Mouse (Mus musculus) CD4-positive, CD25-positive, alpha-beta regulatory T cell, adult 9 weeks (primary cell): ENCODE data around the gene Defb35. TPM values are rescaled to one million over a fixed set of nuclear protein-coding genes. Genes with fewer than 3 reads are reported as not detected.

Source experiments
- polyA plus RNA-seq: library from polyadenylated mRNA; unstranded; fragments of 100-300 nt; shearing (Covaris generic); gene quantifications from one replicate; pipeline ENCODE4 v1.2.1, GENCODE M21; 2017

The Defb35 gene
- not detected for polyA plus RNA-seq

GRCm38 (mm10) chr8:21938052-21938451 lies at the start of gene Defb35:
TSS of gene Defb35 (plus strand) at chr8:21938352.

GRCm38 (mm10) chr8:21906290-21906689 lies 31.9 kb upstream of the Defb35 start, which contains the start of gene Defb11:
TSS of gene Defb11 (minus strand) at chr8:21906412.

GRCm38 (mm10) chr8:21932610-21933009 lies 5.5 kb upstream of the Defb35 start, which contains the start of gene Defb15:
TSS of gene Defb15 (minus strand) at chr8:21932710.

GRCm38 (mm10) chr8:21946462-21946861 lies 8.3 kb downstream of the Defb35 start, which contains the start of gene Defb13:
TSS of gene Defb13 (plus strand) at chr8:21946762.

GRCm38 (mm10) chr8:21958414-21958813 lies 20.3 kb downstream of the Defb35 start, which contains the start of gene Fam90a1a:
TSS of gene Fam90a1a (plus strand) at chr8:21958714.

GRCm38 (mm10) chr8:21969475-21969874 lies 31.3 kb downstream of the Defb35 start, which contains the start of gene Ccdc70:
TSS of gene Ccdc70 (plus strand) at chr8:21969775.

Other genes starting within 250 kb of the Defb35 start
- gene AY761184, start 234.7 kb upstream of the Defb35 start, polyA plus RNA-seq = not detected
- not detected for gene Defa24, start 203.9 kb upstream of the Defb35 start, polyA plus RNA-seq
- gene Defb50, start 114.8 kb upstream of the Defb35 start, polyA plus RNA-seq = not detected
- gene Defb2, start 98.4 kb upstream of the Defb35 start, polyA plus RNA-seq = not detected
- not detected for gene Defb10, start 79.5 kb upstream of the Defb35 start, polyA plus RNA-seq
- gene Defb9, start 52.9 kb upstream of the Defb35 start, polyA plus RNA-seq = not detected
- not detected for gene Defb11, start 31.9 kb upstream of the Defb35 start, polyA plus RNA-seq
- gene Defb15, start 5.6 kb upstream of the Defb35 start, polyA plus RNA-seq = not detected
- not detected for gene Defb13, start 8.4 kb downstream of the Defb35 start, polyA plus RNA-seq
- not detected for gene Fam90a1a, start 20.4 kb downstream of the Defb35 start, polyA plus RNA-seq
- gene Ccdc70, start 31.4 kb downstream of the Defb35 start, polyA plus RNA-seq = not detected
- gene Atp7b, start 122.0 kb downstream of the Defb35 start, polyA plus RNA-seq = 0.20 TPM
- gene Alg11, start 122.4 kb downstream of the Defb35 start, polyA plus RNA-seq = 13.0 TPM
- gene Nek5, start 186.7 kb downstream of the Defb35 start, polyA plus RNA-seq = 0.12 TPM
- 8.1 TPM for gene Nek3, start 228.1 kb downstream of the Defb35 start, polyA plus RNA-seq
- 3.0 TPM for gene Ckap2, start 247.5 kb downstream of the Defb35 start, polyA plus RNA-seq